Mouse (Mus musculus) ES-E14 (cell line): ENCODE results near the gene Hnrnpl.

Source experiments
- CHD2 ChIP-seq: IDR thresholded peaks from 2 replicates; pipeline ENCODE4 v1.6.1; 2014; ENCODE audit warnings: mild to moderate bottlenecking, low read depth, low read length, inconsistent platforms
- MAFK ChIP-seq: IDR thresholded peaks from 2 replicates; pipeline ENCODE4 v1.6.1; 2014; ENCODE audit warnings: mild to moderate bottlenecking, low read depth, low read length, inconsistent platforms; ENCODE audit not compliant: insufficient read depth
- ZC3H11A ChIP-seq: IDR thresholded peaks from 2 replicates; pipeline ENCODE4 v1.6.1; 2012; ENCODE audit warnings: low read depth, mild to moderate bottlenecking, inconsistent platforms, low read length, borderline replicate concordance
- ZNF384 ChIP-seq: IDR thresholded peaks from 2 replicates; pipeline ENCODE4 v1.6.1; 2012; ENCODE audit warnings: low read depth, low read length, inconsistent platforms

DNA sequence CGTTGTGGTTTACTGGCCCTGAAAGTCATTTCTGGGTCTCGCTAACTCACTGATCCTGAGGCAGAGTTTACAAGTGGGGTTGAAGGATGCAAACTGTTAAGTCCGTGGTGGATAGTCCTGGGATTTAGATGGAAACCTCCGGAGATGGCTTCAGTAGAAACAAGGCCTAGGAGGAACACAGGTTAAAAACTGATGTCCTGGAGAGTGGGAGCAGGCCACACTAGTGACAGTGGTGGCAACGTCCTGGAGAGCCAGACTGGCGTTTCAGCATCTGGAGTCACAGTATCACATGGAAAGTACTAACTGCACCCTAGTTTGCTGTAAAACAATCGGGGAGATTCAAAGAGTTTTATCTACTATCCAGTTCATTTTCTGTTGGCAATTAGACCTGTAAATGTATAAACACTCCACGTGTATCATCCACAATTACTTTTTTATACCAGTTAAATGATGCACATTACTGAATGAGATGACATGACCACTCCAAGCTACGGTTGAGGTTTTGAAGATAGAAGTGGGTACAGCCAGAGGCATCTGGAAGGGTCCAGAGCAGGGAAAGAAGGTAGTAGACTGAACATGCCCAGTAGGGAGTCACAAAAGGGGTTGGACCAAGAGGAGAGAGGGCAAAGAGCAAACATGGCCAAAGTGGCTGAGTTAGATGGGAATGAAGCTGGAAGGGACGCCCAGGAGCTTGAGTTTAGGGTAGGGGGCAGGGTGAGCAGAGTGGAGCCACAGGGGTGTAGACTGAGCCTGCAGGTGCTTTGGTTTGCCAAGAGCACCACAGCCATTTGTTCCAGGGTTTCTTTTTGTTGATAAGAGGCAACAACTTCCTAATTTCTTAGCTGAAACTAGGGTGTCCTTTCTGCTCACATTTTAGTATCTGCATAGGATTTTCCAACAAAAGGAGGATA lies 14.9 kb downstream of the Hnrnpl start:
- TF ChIP-seq ZNF384 (no peak), CHD2 (0 out of 2 replicates have a peak, but pooled peaks have one; percentile 21), MAFK (no peak), ZC3H11A (no peak)
